Mouse (Mus musculus): ENCODE results near the gene Ugt1a9. TPM values are rescaled to one million over a fixed set of nuclear protein-coding genes. Genes with fewer than 3 reads are reported as not detected.

Gene Ugt1a9
- total RNA-seq (2023) = not detected

GRCm38 (mm10) chr1:88070495-88070894 lies at the start of gene Ugt1a9:
TSS of gene Ugt1a9 (plus strand) at chr1:88070800.

DNA sequence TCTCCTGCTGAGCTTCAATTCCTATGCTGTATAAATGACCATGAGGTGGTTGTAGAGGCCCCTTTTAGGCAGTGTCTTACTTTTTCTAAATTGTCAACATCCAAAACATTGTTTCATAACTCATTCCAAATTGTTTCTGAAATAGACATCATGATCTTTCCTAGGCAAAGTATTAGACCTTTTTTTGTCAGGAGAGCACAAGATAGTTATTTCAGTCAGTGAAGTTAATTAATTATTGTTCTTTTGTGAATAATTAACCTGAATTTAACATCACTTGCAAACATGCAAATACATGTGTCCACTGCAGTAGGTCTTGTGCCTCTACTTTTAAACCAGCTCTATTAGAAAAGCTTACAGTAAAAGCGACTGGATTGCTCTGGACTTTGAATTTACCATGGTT lies 15.5 kb upstream of the Ugt1a9 start, which contains the start of gene Ugt1a10:
Gene Ugt1a10 (plus strand): TSS at position 301 of the 400 bp plus-strand sequence.

GRCm38 (mm10) chr1:88087513-88087912 lies 16.9 kb downstream of the Ugt1a9 start, which contains the start of gene Ugt1a8:
TSS of gene Ugt1a8 (plus strand) at chr1:88087813.

DNA sequence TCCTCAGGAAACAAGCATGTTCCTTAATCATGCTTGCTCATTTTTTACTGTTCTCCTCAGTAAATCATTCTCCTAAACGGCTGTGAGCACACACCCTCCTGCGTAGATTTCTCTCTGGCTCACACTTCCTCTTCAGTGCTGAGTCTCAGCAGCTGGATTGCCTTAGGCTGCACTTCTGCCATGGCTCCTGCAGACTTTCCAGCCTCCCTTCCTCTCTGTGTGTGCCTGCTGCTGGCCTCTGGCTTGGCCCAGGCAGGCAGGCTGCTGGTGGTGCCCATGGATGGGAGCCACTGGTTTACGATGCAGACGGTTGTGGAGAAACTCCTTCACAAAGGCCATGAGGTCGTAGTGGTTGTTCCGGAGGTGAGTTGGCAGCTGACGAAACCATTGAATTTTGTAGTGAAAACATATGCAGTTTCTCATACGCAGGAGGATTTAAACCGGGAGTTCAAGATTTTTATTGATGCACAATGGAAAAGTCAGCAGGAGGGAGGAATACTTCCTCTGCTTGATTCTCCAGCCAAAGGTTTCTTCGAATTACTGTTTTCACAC lies 24.4 kb downstream of the Ugt1a9 start, which contains the start of gene Ugt1a7c:
Gene Ugt1a7c (plus strand): TSS at position 122 of the 552 bp plus-strand sequence.

DNA sequence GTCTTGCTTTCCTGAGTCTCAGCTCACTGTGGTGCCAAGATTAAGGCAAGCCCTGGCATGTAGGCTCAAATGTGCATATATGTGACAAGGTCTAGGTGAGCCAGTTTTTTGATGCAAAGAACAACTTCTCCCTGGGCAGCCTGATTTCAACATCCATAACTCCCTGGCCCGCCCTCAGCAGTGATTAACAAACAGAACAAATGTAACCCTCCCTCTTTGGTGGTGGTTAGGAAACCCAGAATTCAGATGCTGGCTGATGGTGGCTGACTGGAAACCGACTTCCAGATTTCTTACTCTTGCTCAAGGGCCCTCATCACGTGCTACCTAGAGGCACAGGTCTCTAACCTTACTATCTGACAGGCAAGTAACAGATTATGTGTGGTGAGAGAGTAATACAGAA lies 32.4 kb downstream of the Ugt1a9 start, which contains the start of gene Ugt1a6b:
Gene Ugt1a6b (plus strand): TSS at position 234 of the 400 bp plus-strand sequence.

GRCm38 (mm10) chr1:88134457-88135011 lies 63.9 kb downstream of the Ugt1a9 start, which contains the start of gene Ugt1a6a:
TSS of gene Ugt1a6a (plus strand) at chr1:88134809.

DNA sequence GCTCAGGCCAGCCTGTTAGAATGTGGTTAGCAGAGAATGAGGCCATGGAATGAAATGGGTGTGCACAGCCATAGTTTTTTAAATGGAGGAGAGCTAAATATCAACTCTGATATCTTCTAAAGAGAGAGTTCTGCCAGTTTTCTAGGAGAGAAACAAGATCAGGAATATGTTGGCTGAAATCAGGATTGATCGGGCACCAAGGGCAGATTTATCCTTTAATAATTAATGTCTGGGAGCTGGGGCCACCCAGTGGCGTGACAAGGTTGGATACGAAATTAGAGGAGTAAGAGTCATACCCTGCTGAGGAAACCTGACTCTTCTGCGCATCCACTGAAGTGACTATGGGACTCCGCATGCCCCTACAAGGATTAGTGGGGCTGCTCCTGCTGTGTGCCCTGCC lies 95.1 kb downstream of the Ugt1a9 start, which contains the start of gene Ugt1a5:
Gene Ugt1a5 (plus strand): TSS at position 302 of the 400 bp plus-strand sequence.

GRCm38 (mm10) chr1:88200456-88200855 lies 129.9 kb downstream of the Ugt1a9 start, which contains the start of gene Ugt1a2:
TSS of gene Ugt1a2 (plus strand) at chr1:88200601.

DNA sequence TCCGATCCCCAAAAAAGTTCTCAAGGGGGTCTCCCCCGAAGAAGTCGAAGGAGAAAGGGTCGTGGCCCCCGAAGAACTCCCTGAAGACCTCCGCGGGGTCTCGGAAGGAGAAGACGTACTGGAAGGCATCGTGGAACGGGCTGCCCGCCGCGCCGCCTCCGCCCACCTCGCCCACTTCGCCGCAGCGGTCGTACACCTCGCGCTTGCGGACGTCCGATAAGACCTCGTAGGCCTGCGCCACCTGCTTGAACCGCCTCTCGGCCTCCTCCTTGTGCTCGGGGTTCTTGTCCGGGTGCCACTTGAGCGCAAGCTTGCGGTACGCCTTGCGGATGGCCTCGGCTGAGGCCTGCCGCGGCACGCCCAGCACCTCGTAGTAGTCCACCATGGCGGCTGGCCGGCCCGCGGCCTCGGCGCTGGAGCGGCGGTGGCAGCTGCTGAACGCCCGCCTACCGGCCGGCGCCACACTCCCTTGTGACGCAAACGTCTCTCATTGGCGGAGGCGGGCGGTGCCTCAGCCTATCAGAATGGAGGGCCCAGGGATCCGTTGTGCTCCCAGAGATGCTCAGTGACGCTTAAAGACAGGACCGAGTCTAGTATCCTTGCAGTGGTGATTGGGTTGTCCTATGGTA lies 134.8 kb downstream of the Ugt1a9 start, which contains the start of gene Dnajb3:
Gene Dnajb3 (minus strand): TSS at position 489 of the 629 bp plus-strand sequence.

GRCm38 (mm10) chr1:88211812-88212211 lies 141.2 kb downstream of the Ugt1a9 start, which contains the start of gene Ugt1a1:
TSS of gene Ugt1a1 (plus strand) at chr1:88211959.

GRCm38 (mm10) chr1:88226670-88227379 lies 156.2 kb downstream of the Ugt1a9 start, which contains the start of gene Mroh2a:
TSS of gene Mroh2a (plus strand) at chr1:88226986.

Other genes with a start within 250 kb of the Ugt1a9 start
- gene Dgkd, start 217.5 kb upstream of the Ugt1a9 start, total RNA-seq (2023) = 100 to 1,000 TPM; 144 to 154 TPM
- gene Usp40, start 62.2 kb upstream of the Ugt1a9 start, total RNA-seq (2023) = 10 to 100 TPM; 14.3 to 21.4 TPM
- not detected for gene Ugt1a10, start 15.4 kb upstream of the Ugt1a9 start, total RNA-seq (2023)
- gene Ugt1a8, start 17.0 kb downstream of the Ugt1a9 start, total RNA-seq (2023) = not detected
- gene Ugt1a7c, start 24.3 kb downstream of the Ugt1a9 start, total RNA-seq (2023) = 10 to 100 TPM; 58.9 to 72.7 TPM
- 10 to 100 TPM; 17.2 to 19.5 TPM for gene Ugt1a6b, start 32.5 kb downstream of the Ugt1a9 start, total RNA-seq (2023)
- gene Ugt1a6a, start 64.0 kb downstream of the Ugt1a9 start, total RNA-seq (2023) = 10 to 100 TPM; 10.9 to 13.1 TPM
- gene Ugt1a5, start 95.2 kb downstream of the Ugt1a9 start, total RNA-seq (2023) = 10 to 100 TPM in 1 of 2 experiments, 1 to 10 TPM in 1; 8.0 to 11.5 TPM
- gene Ugt1a2, start 129.8 kb downstream of the Ugt1a9 start, total RNA-seq (2023) = 1 to 10 TPM; 5.5 to 5.7 TPM
- under 1 TPM in 1 of 2 experiments, not detected in 1; 0.52 TPM for gene Dnajb3, start 135.0 kb downstream of the Ugt1a9 start, total RNA-seq (2023)
- 1 to 10 TPM; 5.9 to 6.4 TPM for gene Ugt1a1, start 141.2 kb downstream of the Ugt1a9 start, total RNA-seq (2023)
- gene Mroh2a, start 156.2 kb downstream of the Ugt1a9 start, total RNA-seq (2023) = 1 to 10 TPM; 1.3 to 2.1 TPM
- gene Hjurp, start 206.8 kb downstream of the Ugt1a9 start, total RNA-seq (2023) = 10 to 100 TPM; 66.1 to 71.8 TPM
- gene Trpm8, start 206.9 kb downstream of the Ugt1a9 start, total RNA-seq (2023) = not detected

Measured in monocyte, adult 59 days (primary cell).